Mouse (Mus musculus) adrenal gland, adult (tissue): ENCODE results near the gene Ocln.
A peak's percentile ranks its signal among the peaks of the same experiment; 100 is the strongest.
"Not testable (repeated sequence)": the region's sequence is repeated elsewhere in the genome, so short reads cannot be mapped to it uniquely, and the experiment has no call there.

ENCODE experiments used
- DNase-seq, 2 experiments: peaks; one replicate each; pipeline ENCODE4 v3.0.0; 2022 to 2023; ENCODE audit warnings: low spot score in 1 of 2; ENCODE audit not compliant: inconsistent age in 2 of 2

The Ocln gene

DNA sequence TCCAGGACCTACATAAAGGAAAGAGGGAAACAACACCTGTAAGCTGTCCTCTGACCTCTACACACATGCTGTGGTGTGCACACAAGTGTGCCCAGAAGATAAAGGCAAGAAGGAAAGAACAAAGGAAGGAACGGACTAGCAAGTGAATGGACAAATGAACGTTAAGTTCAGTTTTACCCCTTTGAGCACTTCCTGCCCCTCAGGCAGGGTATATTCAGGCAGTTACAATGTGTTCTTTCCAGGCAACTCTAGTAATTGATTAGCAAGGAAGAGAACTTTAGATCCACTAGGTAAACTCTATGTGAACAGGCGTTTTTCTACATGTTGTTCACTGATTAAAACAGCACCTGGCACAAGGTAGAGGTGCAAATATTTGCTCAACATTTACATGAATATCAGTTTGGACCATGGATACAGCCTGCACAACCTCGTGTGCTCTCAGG is 8.3 kb downstream of the Ocln start:
- no peak for DNase-seq

GRCm38 (mm10) chr13:100543011-100543767 is 9.3 kb downstream of the Ocln start:
- DNase-seq, result no peak

DNA sequence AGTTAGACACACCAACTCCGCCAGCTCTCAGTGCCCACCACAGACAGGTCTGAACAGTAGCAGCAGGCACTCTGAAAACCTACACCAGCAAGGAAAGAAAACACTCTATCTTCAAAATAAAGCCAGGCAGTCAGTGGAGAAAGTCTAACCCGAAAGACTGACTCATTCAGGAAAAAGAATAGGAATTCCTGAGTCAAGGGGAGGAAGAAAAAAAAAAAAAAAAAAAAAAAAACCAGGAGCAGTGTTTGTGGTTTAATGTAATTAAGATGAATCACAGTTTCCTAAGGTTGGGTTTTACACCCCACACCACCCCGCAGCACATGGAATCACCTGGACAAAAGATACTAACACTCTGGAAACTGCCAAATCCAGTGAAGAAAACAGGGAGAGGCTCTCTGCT is 16.4 kb downstream of the Ocln start:
- no peak for DNase-seq

DNA sequence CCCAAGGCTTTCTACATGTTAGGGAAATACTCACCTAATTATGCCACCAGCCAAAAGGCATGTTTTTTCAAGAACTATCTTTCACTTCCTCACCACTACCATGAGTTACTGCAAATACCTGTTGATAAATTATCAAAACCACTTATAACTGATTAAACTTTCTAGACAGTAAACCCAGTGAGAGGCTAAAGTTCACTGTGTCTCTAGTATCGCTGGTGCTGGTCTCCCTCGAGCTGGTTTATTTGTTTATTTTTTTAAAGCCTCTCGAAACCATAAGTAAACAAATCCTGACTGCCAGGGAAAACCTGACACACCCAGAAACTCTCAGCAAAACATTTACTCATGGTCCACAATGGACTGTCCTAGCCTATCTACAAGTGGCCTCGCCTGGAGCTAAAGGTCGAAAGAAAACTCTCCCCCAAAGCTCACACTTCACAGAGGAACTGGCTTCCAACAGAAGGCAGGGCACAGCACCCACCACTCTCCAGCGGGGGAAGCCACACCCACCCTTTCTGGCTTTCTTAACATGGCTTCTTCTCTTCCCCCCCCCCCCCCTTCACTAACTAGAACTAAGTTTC is 19.6 kb downstream of the Ocln start:
- no peak for DNase-seq

GRCm38 (mm10) chr13:100526649-100527038 is 25.9 kb downstream of the Ocln start:
- no peak for DNase-seq

- DNase-seq, result no peak
These were observed 26.4 kb downstream of the Ocln start for GRCm38 (mm10) chr13:100525935-100526648.

GRCm38 (mm10) chr13:100524896-100525295 is 27.6 kb downstream of the Ocln start:
- peak in 1 of 2 experiments; percentile 31 for DNase-seq

- peak in 1 of 2 experiments; percentile 36 for DNase-seq
These were observed 28.8 kb downstream of the Ocln start for GRCm38 (mm10) chr13:100523698-100524097.

GRCm38 (mm10) chr13:100521724-100522591 is 30.6 kb downstream of the Ocln start:
- peak; percentile 10 to 54 for DNase-seq

- no peak for DNase-seq
These were observed 33.4 kb downstream of the Ocln start for GRCm38 (mm10) chr13:100519162-100519561.

DNA sequence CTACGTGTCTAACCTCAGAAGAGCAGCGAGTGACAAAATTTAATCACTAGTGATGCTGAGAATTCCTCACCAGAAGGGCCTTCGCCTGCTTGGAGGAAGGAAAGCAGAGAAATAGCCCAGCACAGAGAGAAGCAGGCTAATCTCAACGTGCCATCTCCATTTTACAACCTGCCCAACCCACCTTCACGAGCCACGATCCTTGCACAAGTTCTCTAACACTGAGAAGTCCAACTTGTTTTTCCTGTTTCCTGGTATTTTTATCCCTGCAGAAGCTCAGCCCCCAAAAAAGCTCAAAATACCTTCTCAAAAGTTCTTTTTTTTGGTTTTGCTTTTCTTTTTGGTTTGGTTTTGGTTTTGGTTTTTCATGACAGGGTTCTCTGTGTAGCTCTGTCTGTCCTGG is 34.3 kb downstream of the Ocln start:
- DNase-seq, result no peak

GRCm38 (mm10) chr13:100517652-100518153 is 34.8 kb downstream of the Ocln start:
- no peak for DNase-seq

DNA sequence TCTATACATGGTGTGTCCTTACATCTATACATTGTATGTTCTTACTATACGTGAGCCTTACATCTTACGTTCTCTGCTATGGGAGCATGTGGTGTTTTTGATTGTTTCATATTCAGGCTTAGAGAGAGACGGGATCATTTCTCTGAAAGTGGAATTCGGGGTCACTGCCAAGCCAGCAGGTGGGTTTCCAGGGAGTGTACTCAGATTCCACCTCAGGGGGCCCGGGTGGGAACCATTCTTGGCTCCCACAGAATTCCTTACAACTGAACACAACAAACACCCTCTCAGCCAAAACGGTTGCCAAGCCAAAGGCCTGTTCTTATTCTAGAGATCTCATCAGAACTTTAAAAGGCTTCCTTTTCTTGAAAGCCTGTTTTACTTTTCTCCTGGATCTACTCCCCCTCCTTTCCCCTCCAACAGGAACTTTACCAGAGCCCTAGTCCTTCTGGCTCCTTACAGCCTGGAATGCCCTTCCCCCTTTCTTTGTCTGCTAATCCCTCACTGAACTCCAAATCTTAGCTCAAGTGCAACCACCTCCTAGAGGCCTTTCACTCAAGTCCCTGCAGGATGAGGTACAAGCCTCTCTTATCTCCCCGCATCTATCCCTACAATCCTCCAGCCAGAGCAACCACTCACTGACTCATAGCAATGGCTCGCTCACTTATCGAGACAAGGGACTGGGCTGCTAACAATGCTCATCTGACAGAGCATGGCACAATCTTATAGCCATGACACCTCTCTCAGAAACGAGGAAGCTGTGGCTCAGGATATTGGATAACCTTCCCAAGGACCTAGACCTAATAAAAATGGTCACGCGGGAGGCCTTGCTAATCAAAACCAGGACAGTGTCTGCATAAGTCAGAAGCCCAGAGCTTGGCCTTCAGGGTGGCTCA is 36.1 kb downstream of the Ocln start:
- DNase-seq, result peak; percentile 25 to 81

- DNase-seq, result no peak
These were observed 39.7 kb downstream of the Ocln start for GRCm38 (mm10) chr13:100512792-100513191.

DNA sequence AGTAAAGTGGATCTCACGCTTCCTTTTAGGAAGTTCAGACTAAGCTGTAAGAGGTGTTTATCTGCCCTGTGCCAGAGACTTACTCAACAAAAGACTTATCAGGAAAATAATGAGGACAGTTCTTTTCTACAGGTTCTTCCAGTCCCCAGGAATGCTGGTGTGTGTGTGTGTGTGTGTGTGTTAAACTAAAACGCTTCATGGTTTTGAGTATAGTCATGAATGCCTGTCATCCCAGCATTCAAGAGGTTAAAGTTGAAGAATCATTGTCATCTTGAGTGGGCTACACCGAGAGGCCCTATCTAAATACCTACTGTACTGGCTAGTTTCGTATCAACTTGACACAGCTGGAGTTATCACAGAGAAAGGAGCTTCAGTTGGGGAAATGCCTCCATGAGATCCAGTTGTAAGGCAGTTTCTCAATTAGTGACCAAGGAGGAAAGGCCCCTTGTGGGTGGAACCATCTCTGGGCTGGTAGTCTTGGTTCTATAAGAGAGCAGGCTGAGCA is 40.6 kb downstream of the Ocln start:
- DNase-seq, result no peak

DNA sequence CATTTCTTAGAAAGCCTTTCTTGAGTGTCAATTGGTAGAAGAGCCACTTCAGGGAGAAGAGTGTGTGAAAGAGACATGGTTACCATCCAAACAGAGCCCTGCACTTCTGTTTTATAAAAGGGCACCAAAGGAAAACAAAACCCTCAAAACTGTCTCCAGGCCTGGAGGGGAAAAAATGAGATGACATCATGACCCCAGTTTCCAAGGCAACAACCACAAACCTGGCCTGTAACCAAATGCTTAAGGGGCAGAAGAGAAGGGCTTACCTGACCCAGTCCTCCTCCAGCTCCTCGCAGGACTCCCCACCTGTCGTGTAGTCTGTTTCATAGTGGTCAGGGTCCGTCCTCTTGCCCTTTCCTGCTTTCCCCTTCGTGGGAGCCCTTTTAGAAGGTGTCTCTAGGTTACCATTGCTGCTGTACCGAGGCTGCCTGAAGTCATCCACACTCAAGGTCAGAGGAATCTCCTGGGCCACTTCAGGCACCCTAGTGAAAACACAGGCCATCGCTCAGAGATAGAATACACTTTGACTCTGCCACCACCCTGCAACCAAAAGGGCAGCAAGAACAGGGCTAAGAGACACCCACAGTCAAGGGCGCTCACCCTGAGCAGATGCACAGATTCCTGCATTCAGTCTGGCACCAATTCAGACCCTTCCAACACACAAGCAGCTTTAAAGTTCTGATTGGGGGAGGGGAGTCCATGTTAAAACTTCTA is 41.2 kb downstream of the Ocln start:
- peak; percentile 62 to 88 for DNase-seq

DNA sequence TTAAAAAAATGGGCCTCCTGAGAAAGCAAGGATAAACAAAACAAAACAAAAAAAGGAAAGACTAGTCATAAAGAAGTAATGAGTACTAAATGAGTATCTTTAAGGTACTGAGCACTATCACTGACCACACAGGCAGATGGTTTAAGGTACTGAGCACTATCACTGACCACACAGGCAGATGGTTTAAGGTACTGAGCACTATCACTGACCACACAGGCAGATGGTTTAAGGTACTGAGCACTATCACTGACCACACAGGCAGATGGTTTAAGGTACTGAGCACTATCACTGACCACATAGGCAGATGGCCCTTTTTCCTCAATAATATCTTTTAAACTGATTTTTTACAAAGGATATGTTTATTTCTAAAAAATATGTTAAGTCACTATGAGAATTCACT is 52.9 kb downstream of the Ocln start:
- not testable (repeated sequence) for DNase-seq

DNA sequence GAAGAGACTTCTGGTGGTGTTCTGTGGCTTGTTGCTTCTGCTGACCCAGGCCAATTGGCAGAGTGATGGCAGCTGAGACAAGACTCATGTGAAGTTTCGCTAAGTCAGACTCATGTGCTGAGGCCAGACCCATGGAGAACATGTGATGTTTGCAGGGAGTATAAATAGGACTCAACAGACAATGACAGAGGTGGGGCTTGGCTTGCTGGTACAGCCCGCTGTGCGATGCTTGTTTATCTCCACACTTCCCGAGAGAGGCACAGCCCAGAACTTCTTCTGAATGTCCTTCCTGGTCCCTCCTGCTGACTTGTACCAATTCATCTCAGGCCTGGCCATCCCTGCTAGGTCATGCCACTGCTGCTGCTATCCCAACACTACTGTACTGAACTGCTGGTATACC is 57.2 kb downstream of the Ocln start:
- no peak for DNase-seq

- peak in 1 of 2 experiments; percentile 28 for DNase-seq
These were observed 58.1 kb downstream of the Ocln start for GRCm38 (mm10) chr13:100494370-100494769.
